Mouse (Mus musculus): ENCODE results near the gene Brca1. TPM values are rescaled to one million over a fixed set of nuclear protein-coding genes. Genes with fewer than 3 reads are reported as not detected.

Gene Brca1
- polyA plus RNA-seq, 1 experiment, result 3.8 TPM

DNA sequence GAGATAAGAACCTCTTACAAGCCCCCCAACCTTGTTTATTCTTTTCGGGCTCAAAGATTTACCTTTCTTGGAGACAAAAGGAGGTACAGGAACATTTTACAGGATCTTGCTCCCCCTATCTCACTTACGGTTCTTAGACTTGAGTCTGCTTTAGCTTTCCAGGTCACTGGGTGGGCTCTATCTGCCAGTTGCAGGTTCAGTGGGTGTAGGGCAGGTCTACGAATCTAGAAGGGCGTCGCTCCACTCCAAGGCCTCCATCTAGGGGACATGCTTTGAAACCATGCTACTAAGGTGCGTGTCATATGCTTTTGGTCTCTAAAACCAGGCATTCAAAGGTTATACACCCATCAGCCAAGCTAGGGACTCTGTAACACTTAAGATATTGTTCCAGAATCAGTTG, 67.5 kb downstream of the Brca1 start:
- TF ChIP-seq GATA1 (IDR thresholded peaks at IDR 0.05; ENCODE audit: low read length), result no peak

GRCm38 (mm10) chr11:101483804-101484203, 68.0 kb downstream of the Brca1 start:
- no peak for TF ChIP-seq GATA1 (IDR thresholded peaks at IDR 0.05; ENCODE audit: low read length)

DNA sequence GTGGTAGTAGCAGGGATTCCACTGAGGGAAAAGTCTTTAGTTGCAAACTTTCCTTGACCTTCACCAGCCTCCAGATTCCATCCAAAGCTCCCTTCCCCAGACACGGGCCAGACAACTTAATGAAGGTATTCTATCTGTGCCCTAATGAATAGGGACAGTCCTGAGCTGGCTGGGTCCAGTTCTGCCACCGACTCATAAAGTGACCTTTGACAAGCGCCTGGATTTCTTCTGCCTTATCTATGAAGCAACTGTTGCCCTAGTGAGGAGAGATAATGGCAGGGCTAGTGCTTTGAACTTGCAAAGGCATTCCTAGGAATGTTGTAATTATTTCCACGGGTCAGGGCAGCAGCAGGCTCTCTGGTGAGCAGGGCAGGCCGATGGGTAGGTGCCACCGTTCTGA, 70.8 kb downstream of the Brca1 start:
- no peak for TF ChIP-seq GATA1 (IDR thresholded peaks at IDR 0.05; ENCODE audit: low read length)

GRCm38 (mm10) chr11:101479171-101479635, 72.6 kb downstream of the Brca1 start:
- no peak for TF ChIP-seq GATA1 (IDR thresholded peaks at IDR 0.05; ENCODE audit: low read length)

GRCm38 (mm10) chr11:101477552-101478211, 74.1 kb downstream of the Brca1 start:
- TF ChIP-seq GATA1 (IDR thresholded peaks at IDR 0.05; ENCODE audit: low read length), result no peak

DNA sequence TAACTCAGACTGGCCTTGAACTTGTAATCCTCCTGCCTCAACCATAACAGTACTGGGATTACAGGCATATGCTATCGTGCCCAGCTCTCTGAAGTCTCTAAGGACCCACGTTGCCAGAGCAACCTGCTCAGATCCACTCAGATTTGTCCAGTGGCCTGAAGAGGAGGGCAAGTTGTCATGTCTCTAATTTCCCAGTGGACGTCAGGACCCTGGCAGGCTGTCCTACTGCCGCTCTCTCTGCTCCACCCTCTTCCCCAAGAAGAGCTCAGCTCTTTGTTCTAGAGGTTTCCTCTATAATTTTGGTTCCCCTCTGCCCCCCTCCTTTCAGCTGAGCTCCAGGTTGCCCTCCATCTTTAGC, 74.6 kb downstream of the Brca1 start:
- no peak for TF ChIP-seq GATA1 (IDR thresholded peaks at IDR 0.05; ENCODE audit: low read length)

- TF ChIP-seq GATA1 (IDR thresholded peaks at IDR 0.05; ENCODE audit: low read length), result no peak
Measured at GRCm38 (mm10) chr11:101474298-101474697, 77.5 kb downstream of the Brca1 start.

- TF ChIP-seq GATA1 (IDR thresholded peaks at IDR 0.05; ENCODE audit: low read length), result no peak
Measured at GRCm38 (mm10) chr11:101472336-101472735, 79.4 kb downstream of the Brca1 start.

- TF ChIP-seq GATA1 (IDR thresholded peaks at IDR 0.05; ENCODE audit: low read length), result no peak
Measured at GRCm38 (mm10) chr11:101471926-101472325, 79.8 kb downstream of the Brca1 start.

GRCm38 (mm10) chr11:101470206-101470605, 81.5 kb downstream of the Brca1 start:
- TF ChIP-seq GATA1 (IDR thresholded peaks at IDR 0.05; ENCODE audit: low read length), result no peak

DNA sequence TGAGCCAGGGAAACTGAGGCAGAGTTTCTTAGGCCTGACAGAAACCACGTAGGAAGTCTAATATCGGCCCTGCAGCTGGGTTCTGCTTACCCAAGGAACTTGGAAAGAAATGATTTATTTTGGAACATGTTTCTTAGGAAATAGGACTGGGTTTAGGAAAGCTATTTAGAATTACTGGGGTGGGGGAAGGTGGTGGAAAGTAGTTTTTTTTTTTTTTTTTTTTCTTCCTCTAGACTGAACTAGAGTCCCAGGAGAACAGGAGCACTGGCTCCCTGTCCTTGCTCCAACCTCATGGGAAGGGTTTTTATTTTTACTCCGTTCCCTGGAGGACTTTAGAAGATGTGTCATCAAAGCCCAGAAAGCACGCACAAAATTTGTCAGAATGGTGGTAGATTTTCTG, 82.6 kb downstream of the Brca1 start:
- TF ChIP-seq GATA1 (IDR thresholded peaks at IDR 0.05; ENCODE audit: low read length), result no peak

GRCm38 (mm10) chr11:101468731-101469130, 83.0 kb downstream of the Brca1 start:
- no peak for TF ChIP-seq GATA1 (IDR thresholded peaks at IDR 0.05; ENCODE audit: low read length)

- no peak for TF ChIP-seq GATA1 (IDR thresholded peaks at IDR 0.05; ENCODE audit: low read length)
Measured at GRCm38 (mm10) chr11:101468263-101468688, 83.5 kb downstream of the Brca1 start.

DNA sequence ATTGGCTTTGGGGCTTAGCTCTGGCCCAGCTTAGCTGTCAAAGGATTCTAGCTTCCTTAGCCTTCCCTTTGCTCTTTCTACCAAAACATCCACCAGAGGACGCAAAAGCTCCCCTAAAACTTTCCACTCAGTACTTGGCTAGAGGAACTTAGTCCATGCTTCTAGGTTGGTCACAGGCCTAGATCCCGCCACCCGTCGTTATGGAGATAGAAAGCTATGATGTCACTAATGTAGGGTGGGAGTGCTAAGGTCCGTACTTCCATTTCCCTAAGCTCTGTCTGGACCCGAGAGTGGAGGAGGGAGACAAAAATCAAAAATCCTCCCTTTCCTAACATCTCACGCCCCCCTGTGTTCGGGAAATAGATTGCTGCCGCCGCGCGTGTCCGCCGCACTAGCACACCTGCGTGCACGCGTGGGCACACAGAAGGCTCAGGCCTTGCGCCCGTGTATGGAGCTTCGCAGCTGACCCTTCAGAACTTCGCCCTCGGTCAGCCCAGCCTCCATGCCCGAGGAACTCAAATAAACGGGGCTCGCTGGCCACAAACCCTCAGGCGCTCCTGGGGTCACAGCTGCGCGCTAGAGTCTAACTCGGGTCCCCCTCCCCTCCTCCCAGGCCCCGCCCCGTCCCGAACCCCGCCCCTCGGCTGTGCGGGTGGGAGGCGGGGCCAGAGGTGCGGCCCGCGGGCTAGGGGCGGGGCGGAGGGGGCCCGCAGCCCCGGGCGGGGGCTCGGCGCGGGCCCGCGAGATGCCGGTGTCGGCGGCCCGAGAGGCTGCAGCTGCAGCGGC, 84.1 kb downstream of the Brca1 start:
- TF ChIP-seq GATA1 (IDR thresholded peaks at IDR 0.05; ENCODE audit: low read length), result no peak

- TF ChIP-seq GATA1 (IDR thresholded peaks at IDR 0.05; ENCODE audit: low read length), result no peak
Measured at GRCm38 (mm10) chr11:101465869-101466551, 85.7 kb downstream of the Brca1 start, which contains the start of gene Vat1. Gene Vat1, minus strand, starts transcription at chr11:101466230.
